8 mouse cellular contexts compared by ENCODE assay signal in the genomic region with DNA sequence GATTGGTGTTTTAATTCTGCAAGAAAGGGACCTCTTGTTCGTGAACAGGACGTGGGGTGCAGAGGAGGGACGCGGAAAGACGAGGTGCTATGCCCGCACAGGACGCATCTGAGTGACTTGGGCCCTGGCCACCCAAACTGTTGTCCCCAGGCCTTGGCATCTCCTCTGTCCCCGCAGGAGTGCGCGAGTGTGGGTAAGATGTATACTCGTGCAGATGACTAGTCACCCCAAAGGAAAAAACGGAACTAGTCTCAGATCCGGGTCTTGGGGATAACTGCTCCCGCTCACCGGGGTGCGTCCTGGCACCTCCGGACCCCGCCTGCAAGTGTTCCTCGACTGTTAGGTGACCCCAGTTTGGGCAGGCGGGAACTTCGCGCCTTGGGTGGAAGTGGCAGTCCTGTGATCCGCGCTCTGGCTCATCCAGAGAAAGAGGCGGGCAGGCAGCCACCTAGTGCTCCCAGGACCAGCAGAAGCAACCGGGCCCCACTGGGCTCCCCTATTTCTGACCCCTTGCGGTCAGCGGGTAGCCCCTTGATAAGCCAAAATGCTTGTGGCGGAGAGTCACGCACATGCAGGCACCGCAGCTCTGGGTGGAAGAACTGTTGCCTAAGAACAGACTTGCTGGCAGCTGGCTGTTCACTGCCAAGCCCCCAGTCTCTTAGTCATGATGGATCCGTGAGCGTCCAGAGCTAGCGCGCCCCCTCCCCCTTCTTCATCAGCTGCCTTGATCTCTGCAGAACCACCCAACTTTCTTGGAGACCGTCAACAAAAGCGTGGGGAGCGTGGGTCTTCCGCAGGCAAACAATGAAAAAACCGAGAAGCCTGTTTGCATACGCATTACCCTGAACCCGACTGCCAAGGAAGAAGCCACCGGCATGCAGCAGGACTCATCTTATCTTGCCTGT.
DNase-seq lines count a peak whose midpoint lies in the region; ATAC-seq and TF ChIP-seq lines count a peak whose summit lies in the region.

No protein-coding gene starts in this region.

- no peaks in the 10 kb centered on the region for H3K9me3 ChIP-seq in hindbrain, embryonic 10.5 days
- no peaks in the 10 kb centered on the region for H3K9me3 ChIP-seq in liver, postnatal 0 days (ENCODE audit: low read length)

- WGBS in hindbrain, embryonic 10.5 days = under 1% methylated on average over 43 of the region's 43 CpGs
- 3% methylated on average over 43 of the region's 43 CpGs for WGBS in liver, postnatal 0 days (ENCODE audit: insufficient replicate concordance)

- H3K4me1 ChIP-seq in hindbrain, embryonic 10.5 days (replicated peaks) = peaks cover 18% of the 10 kb centered on the region
- H3K4me1 ChIP-seq in liver, postnatal 0 days (ENCODE audit: insufficient read depth) = peaks cover 5% of the 10 kb centered on the region; the same call in 1 of the 2 replicates

- DNase-seq in cerebellum, postnatal 10 days = peak; percentile 68 to 70
- no peak for DNase-seq in cerebellum, adult 9-11 months
- peak; percentile 8 for DNase-seq in right cerebral cortex, adult 18-20 months
- DNase-seq in right cerebral cortex, postnatal 36 days (ENCODE audit: low spot score in 2 of 2) = no peak
- DNase-seq in hindbrain, embryonic 10.5 days (ENCODE audit: low spot score) = peak; percentile 69
- no peak for DNase-seq in liver, postnatal 0 days
- peak; percentile 30 for DNase-seq in right cerebral cortex, postnatal 4 days

- TF ChIP-seq EP300 in liver, postnatal 0 days (IDR thresholded peaks at IDR 0.05; ENCODE audit: low read depth) = no peak

- peaks cover 32% of the 10 kb centered on the region for H3K27me3 ChIP-seq in hindbrain, embryonic 10.5 days (ENCODE audit: insufficient read depth, poor library complexity, severe bottlenecking)
- peaks cover 19% of the 10 kb centered on the region for H3K27me3 ChIP-seq in liver, postnatal 0 days (ENCODE audit: insufficient read depth, low read length)

- no peak for TF ChIP-seq CTCF in liver, postnatal 0 days (IDR thresholded peaks at IDR 0.05; ENCODE audit: low read depth)

- no peaks in the 10 kb centered on the region for H3K36me3 ChIP-seq in hindbrain, embryonic 10.5 days
- H3K36me3 ChIP-seq in liver, postnatal 0 days (replicated peaks; ENCODE audit: insufficient read depth, low read length) = no peaks in the 10 kb centered on the region

- no peak overlapping the region for H3K9ac ChIP-seq in liver, postnatal 0 days (replicated peaks)

- peak overlapping the region; percentile 59 for H3K4me3 ChIP-seq in hindbrain, embryonic 10.5 days
- 0 out of 2 replicates have a peak overlapping the region, but pooled peaks have one; percentile 13 for H3K4me3 ChIP-seq in liver, postnatal 0 days (ENCODE audit: low read depth, low read length)

- ATAC-seq in liver, postnatal 0 days = no peak
- no peak for ATAC-seq in erythroid progenitor cell, adult 5-6 weeks (replicated peaks; ENCODE audit: low FRiP score, poor library complexity, severe bottlenecking)

- peak overlapping the region; percentile 87 for H3K27ac ChIP-seq in hindbrain, embryonic 10.5 days
- H3K27ac ChIP-seq in liver, postnatal 0 days (ENCODE audit: low read depth) = no peak overlapping the region

- peak overlapping the region; percentile 36 for H3K4me2 ChIP-seq in liver, postnatal 0 days (ENCODE audit: low read depth, low read length)

Comparison
In these comparisons a context has a peak if more than half of its experiments do, and no peak if none do; other contexts are left out.
1. DNase-seq: peak in cerebellum, postnatal 10 days (2 of 2), right cerebral cortex, adult 18-20 months (single experiment), hindbrain, embryonic 10.5 days (single experiment) and right cerebral cortex, postnatal 4 days (single experiment); none in cerebellum, adult 9-11 months (single experiment), right cerebral cortex, postnatal 36 days (0 of 2) and liver, postnatal 0 days (single experiment).